Mouse (Mus musculus) MEL (cell line): ENCODE measurements around the gene Gm3336.

ENCODE experiments used
- CTCF ChIP-seq, 3 experiments: IDR thresholded peaks in 2 of 3; conservative IDR thresholded peaks in 1 of 3; 2 replicates each; pipeline ENCODE4 v1.5.1; 2011 to 2012; ENCODE audit warnings: low read length in 3 of 3, low read depth in 2 of 3, mild to moderate bottlenecking in 2 of 3, improper control_type of control experiment in 1 of 3, inconsistent platforms in 1 of 3, mixed read lengths in 1 of 3, moderate library complexity in 1 of 3; ENCODE audit not compliant: control insufficient read depth in 1 of 3, insufficient read depth in 1 of 3, poor library complexity in 1 of 3, severe bottlenecking in 1 of 3
- USF1 ChIP-seq: IDR thresholded peaks from 2 replicates; pipeline ENCODE4 v1.6.1; 2014; ENCODE audit warnings: low read depth, mild to moderate bottlenecking, inconsistent platforms, low read length, improper control_type of control experiment, moderate library complexity
- ZNF384 ChIP-seq: IDR thresholded peaks from 2 replicates; pipeline ENCODE4 v1.6.1; 2012; ENCODE audit warnings: low read depth, mild to moderate bottlenecking, inconsistent platforms, low read length, improper control_type of control experiment

DNA sequence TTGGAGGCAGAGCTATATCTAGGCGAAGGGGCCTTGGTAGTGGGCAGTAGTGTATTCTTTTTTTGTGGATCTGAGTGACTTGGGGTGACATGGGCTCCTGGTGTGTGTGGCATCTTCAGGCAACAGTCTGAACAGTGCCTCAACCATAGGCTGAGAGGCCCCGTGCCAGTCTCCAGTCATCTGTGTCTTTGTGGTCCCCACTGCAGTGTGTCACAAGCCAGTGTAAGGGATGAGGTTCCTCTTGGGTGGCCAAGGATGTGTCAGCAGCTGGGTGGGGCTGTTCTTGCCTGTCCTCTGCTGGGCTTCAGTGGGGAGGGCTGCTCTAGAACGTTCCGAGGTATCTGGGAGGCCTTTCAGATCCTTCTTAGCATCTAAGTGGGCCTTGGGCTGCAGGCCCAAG is 12.6 kb downstream of the Gm3336 start:
- TF ChIP-seq CTCF (IDR thresholded peaks at IDR 0.05 in 2 of 3, conservative IDR thresholded peaks at IDR 0.05 in 1 of 3; ENCODE audit: control insufficient read depth in 1 of 3, insufficient read depth in 1 of 3, low read depth in 2 of 3, low read length in 3 of 3, poor library complexity in 1 of 3, severe bottlenecking in 1 of 3): no peak
- no peak for TF ChIP-seq ZNF384
- no peak for TF ChIP-seq USF1
